Mouse (Mus musculus): ENCODE measurements around the gene Tpr.

DNA sequence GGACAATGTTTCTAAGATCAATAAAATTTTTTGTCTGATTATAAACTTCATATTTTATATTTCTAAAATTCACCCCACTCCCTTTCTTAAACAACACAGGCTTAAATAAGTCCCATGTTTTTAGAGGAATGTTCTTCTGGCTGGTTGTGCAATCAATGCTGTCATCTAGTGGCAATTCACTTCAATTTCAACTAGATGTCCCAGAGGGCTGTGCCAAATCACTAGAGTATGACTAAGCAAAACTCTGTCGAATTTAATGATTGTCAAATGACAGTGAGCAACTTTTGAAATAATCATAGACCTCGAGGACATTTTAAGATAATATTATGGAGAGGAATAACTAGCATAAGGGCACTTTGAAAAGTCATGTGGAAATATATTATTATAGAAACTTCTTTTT is 105.1 kb downstream of the Tpr start:
- TF ChIP-seq TAL1 (IDR thresholded peaks at IDR 0.05; ENCODE audit: low read length): no peak
- no peak for TF ChIP-seq GATA1 (IDR thresholded peaks at IDR 0.05; ENCODE audit: low read length)

Measured in erythroblast, embryonic 14.5 days (primary cell).